Mouse (Mus musculus) kidney, adult 2 months (tissue): ENCODE data around the gene Igsf8.

Experiments used
- CTCF ChIP-seq: fragments of 200-500 bp; conservative IDR thresholded peaks from 2 replicates; pipeline ENCODE4 v1.5.1; 2011; ENCODE audit warnings: low read depth, mild to moderate bottlenecking, control low read depth, low read length, moderate library complexity, mixed read lengths; ENCODE audit not compliant: insufficient read depth, insufficient read length
- POLR2A ChIP-seq: fragments of 200-500 bp; IDR thresholded peaks from one replicate; pipeline ENCODE4 v1.6.1; 2011; ENCODE audit warnings: low read depth, low read length, control low read depth

DNA sequence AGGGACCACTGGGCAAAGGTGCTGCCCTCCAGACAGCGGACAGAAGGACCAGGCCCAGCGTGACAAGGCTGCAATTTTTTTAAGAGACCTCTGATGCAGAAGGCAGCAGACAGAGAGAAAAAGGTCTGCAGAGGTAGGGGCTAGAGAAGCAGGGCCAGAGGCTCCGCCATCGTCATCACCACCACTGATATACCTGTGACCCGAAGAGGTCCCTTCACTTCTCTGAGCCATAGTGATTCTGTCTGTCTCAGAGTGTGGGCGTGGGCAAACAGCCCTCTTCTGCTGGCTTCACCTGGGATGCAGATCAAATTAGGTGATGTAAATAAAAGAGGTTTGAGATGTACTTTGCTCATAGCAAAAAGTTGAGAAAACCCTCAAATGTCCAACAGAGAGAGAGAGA, 68.2 kb downstream of the Igsf8 start:
- TF ChIP-seq POLR2A (no peak), CTCF (no peak)
